17 mouse cellular contexts compared by ENCODE assay signal in genomic region chr4:59844460-59845244, GRCm38 (mm10). TPM values are rescaled to one million over a fixed set of nuclear protein-coding genes. Genes with fewer than 3 reads are reported as not detected.
DNase-seq lines count a peak whose midpoint lies in the region; ATAC-seq and TF ChIP-seq lines count a peak whose summit lies in the region.
"Had no signal": no experiment of that assay in that cellular context is flagged by ENCODE, and none has a peak within 500 bp of the region (broad histone marks: within the 10 kb centered on the region; RNA-seq: fewer than 3 reads in every experiment).

No protein-coding gene starts in this region.

- no peak overlapping the region for H3ac ChIP-seq in myocyte (ENCODE audit: control insufficient read depth, insufficient read length)

- no peaks in the 10 kb centered on the region for H3K9me3 ChIP-seq in embryonic facial prominence, embryonic 12.5 days
- H3K9me3 ChIP-seq in embryonic facial prominence, embryonic 10.5 days = no peaks in the 10 kb centered on the region
- no peaks in the 10 kb centered on the region for H3K9me3 ChIP-seq in lung, postnatal 0 days (ENCODE audit: low read length)
- H3K9me3 ChIP-seq in liver, embryonic 12.5 days (replicated peaks) = no peaks in the 10 kb centered on the region
- H3K9me3 ChIP-seq in neural tube, embryonic 15.5 days (replicated peaks) = no peaks in the 10 kb centered on the region
- H3K9me3 ChIP-seq: embryonic facial prominence, embryonic 15.5 days; hindbrain, embryonic 15.5 days; lung, embryonic 15.5 days had no signal

- no peak overlapping the region for H3K4me3 ChIP-seq in embryonic facial prominence, embryonic 12.5 days
- H3K4me3 ChIP-seq in embryonic facial prominence, embryonic 10.5 days = no peak overlapping the region
- no peak overlapping the region for H3K4me3 ChIP-seq in lung, postnatal 0 days (ENCODE audit: low read depth, low read length)
- H3K4me3 ChIP-seq in liver, embryonic 12.5 days = no peak overlapping the region
- H3K4me3 ChIP-seq in myocyte = no peak overlapping the region
- no peak overlapping the region for H3K4me3 ChIP-seq in neural tube, embryonic 15.5 days (replicated peaks)
- H3K4me3 ChIP-seq: embryonic facial prominence, embryonic 15.5 days; heart, embryonic 12.5 days; hindbrain, embryonic 15.5 days; lung, embryonic 15.5 days had no signal

- no peak overlapping the region for H3K4me2 ChIP-seq in embryonic facial prominence, embryonic 12.5 days (replicated peaks)
- no peak overlapping the region for H3K4me2 ChIP-seq in lung, postnatal 0 days (replicated peaks; ENCODE audit: low read depth, low read length)
- no peak overlapping the region for H3K4me2 ChIP-seq in liver, embryonic 12.5 days
- H3K4me2 ChIP-seq in myocyte (ENCODE audit: low read depth) = peak overlapping the region; percentile 61
- no peak overlapping the region for H3K4me2 ChIP-seq in neural tube, embryonic 15.5 days
- H3K4me2 ChIP-seq: embryonic facial prominence, embryonic 15.5 days; heart, embryonic 12.5 days; hindbrain, embryonic 15.5 days; lung, embryonic 15.5 days had no signal

- no peaks in the 10 kb centered on the region for H3K27me3 ChIP-seq in embryonic facial prominence, embryonic 12.5 days
- H3K27me3 ChIP-seq in embryonic facial prominence, embryonic 10.5 days (replicated peaks; ENCODE audit: low read depth, poor library complexity, severe bottlenecking) = no peaks in the 10 kb centered on the region
- no peaks in the 10 kb centered on the region for H3K27me3 ChIP-seq in lung, postnatal 0 days (replicated peaks; ENCODE audit: insufficient read depth, low read length)
- no peaks in the 10 kb centered on the region for H3K27me3 ChIP-seq in liver, embryonic 12.5 days (replicated peaks)
- H3K27me3 ChIP-seq in myocyte (ENCODE audit: control insufficient read depth, insufficient read depth, insufficient read length) = no peaks in the 10 kb centered on the region
- no peaks in the 10 kb centered on the region for H3K27me3 ChIP-seq in neural tube, embryonic 15.5 days (replicated peaks)
- H3K27me3 ChIP-seq: embryonic facial prominence, embryonic 15.5 days; heart, embryonic 12.5 days; hindbrain, embryonic 15.5 days; lung, embryonic 15.5 days had no signal

- H3K36me3 ChIP-seq in embryonic facial prominence, embryonic 12.5 days = 0 out of 2 replicates have a peak, but pooled peaks cover 6% of the 10 kb centered on the region
- peaks cover 9% of the 10 kb centered on the region for H3K36me3 ChIP-seq in embryonic facial prominence, embryonic 10.5 days (replicated peaks)
- H3K36me3 ChIP-seq in lung, postnatal 0 days (ENCODE audit: insufficient read depth, low read length) = no peaks in the 10 kb centered on the region
- H3K36me3 ChIP-seq in liver, embryonic 12.5 days = peaks cover 10% of the 10 kb centered on the region
- H3K36me3 ChIP-seq in myocyte (ENCODE audit: control insufficient read depth, insufficient read depth) = no peaks in the 10 kb centered on the region
- no peaks in the 10 kb centered on the region for H3K36me3 ChIP-seq in neural tube, embryonic 15.5 days
- H3K36me3 ChIP-seq: embryonic facial prominence, embryonic 15.5 days; hindbrain, embryonic 15.5 days; lung, embryonic 15.5 days had no signal

- 82% methylated on average over 15 of the region's 15 CpGs for WGBS in embryonic facial prominence, embryonic 12.5 days
- 89% methylated on average over 15 of the region's 15 CpGs for WGBS in embryonic facial prominence, embryonic 10.5 days
- WGBS in lung, postnatal 0 days = 65% methylated on average over 15 of the region's 15 CpGs
- 51% methylated on average over 15 of the region's 15 CpGs for WGBS in liver, embryonic 12.5 days (ENCODE audit: insufficient replicate concordance)
- WGBS in neural tube, embryonic 15.5 days = 82% methylated on average over 15 of the region's 15 CpGs

- 0 out of 2 replicates have a peak overlapping the region, but pooled peaks have one; percentile 8 for H3K27ac ChIP-seq in embryonic facial prominence, embryonic 12.5 days
- no peak overlapping the region for H3K27ac ChIP-seq in embryonic facial prominence, embryonic 10.5 days (replicated peaks)
- 0 out of 2 replicates have a peak overlapping the region, but pooled peaks have one; percentile 14 for H3K27ac ChIP-seq in lung, postnatal 0 days (ENCODE audit: low read length)
- peak overlapping the region; percentile 28; the same call in 1 of the 2 replicates for H3K27ac ChIP-seq in liver, embryonic 12.5 days
- H3K27ac ChIP-seq in neural tube, embryonic 15.5 days (replicated peaks) = no peak overlapping the region
- H3K27ac ChIP-seq: hindbrain, embryonic 15.5 days; lung, embryonic 15.5 days had no signal

- H3K79me2 ChIP-seq in myocyte (ENCODE audit: control insufficient read depth, insufficient read depth) = no peaks in the 10 kb centered on the region

- no peak for DNase-seq in embryonic facial prominence, embryonic 10.5 days (ENCODE audit: low spot score)
- DNase-seq in lung, postnatal 0 days (ENCODE audit: low spot score) = no peak
- no peak for DNase-seq in lung, adult 18-20 months
- DNase-seq in ovary, adult 18-20 months (ENCODE audit: low spot score) = no peak
- DNase-seq: adrenal gland, adult 8-10 months; cerebellum, adult 9-11 months; gastrocnemius, postnatal 14 days had no signal

- H3K4me1 ChIP-seq in embryonic facial prominence, embryonic 12.5 days = peaks cover 10% of the 10 kb centered on the region; the same call in 1 of the 2 replicates
- H3K4me1 ChIP-seq in embryonic facial prominence, embryonic 10.5 days = peaks cover 3% of the 10 kb centered on the region; the same call in 1 of the 2 replicates
- H3K4me1 ChIP-seq in lung, postnatal 0 days (ENCODE audit: insufficient read depth, low read depth, low read length) = peaks cover 5% of the 10 kb centered on the region; the same call in 1 of the 2 replicates
- H3K4me1 ChIP-seq in liver, embryonic 12.5 days = 0 out of 2 replicates have a peak, but pooled peaks cover 15% of the 10 kb centered on the region
- H3K4me1 ChIP-seq in neural tube, embryonic 15.5 days = peaks cover 5% of the 10 kb centered on the region; the same call in 1 of the 2 replicates

- TF ChIP-seq POLR2A in myocyte (IDR thresholded peaks at IDR 0.05; ENCODE audit: insufficient read length, low read depth) = no peak

- H3K9ac ChIP-seq in embryonic facial prominence, embryonic 12.5 days = no peak overlapping the region
- H3K9ac ChIP-seq in lung, postnatal 0 days (replicated peaks; ENCODE audit: low read depth) = no peak overlapping the region
- no peak overlapping the region for H3K9ac ChIP-seq in liver, embryonic 12.5 days
- H3K9ac ChIP-seq in neural tube, embryonic 15.5 days (replicated peaks) = no peak overlapping the region
- H3K9ac ChIP-seq: embryonic facial prominence, embryonic 15.5 days; heart, embryonic 12.5 days; hindbrain, embryonic 15.5 days; lung, embryonic 15.5 days had no signal

- TF ChIP-seq EP300 in lung, postnatal 0 days (IDR thresholded peaks at IDR 0.05) = no peak

- TF ChIP-seq CTCF in lung, postnatal 0 days (IDR thresholded peaks at IDR 0.05) = no peak

- no peak for ATAC-seq in embryonic facial prominence, embryonic 12.5 days (ENCODE audit: insufficient number of reproducible peaks, insufficient read depth, low FRiP score, low TSS enrichment)
- no peak for ATAC-seq in lung, postnatal 0 days
- no peak for ATAC-seq in liver, embryonic 12.5 days
- ATAC-seq in neural tube, embryonic 15.5 days (ENCODE audit: low FRiP score) = no peak
- ATAC-seq: forebrain, embryonic 14.5 days; midbrain, embryonic 16.5 days had no signal

TF ChIP-seq in myocyte, 11 proteins besides CTCF, POLR2A, EP300 and RAD21:
- TF ChIP-seq MAX (IDR thresholded peaks at IDR 0.05; ENCODE audit: low read depth) (no peak), MYOD1 (IDR thresholded peaks at IDR 0.05; ENCODE audit: control insufficient read depth in 1 of 3, insufficient read length in 2 of 3, low read depth in 2 of 3) (peak in 1 of 3 experiments; percentile 52), TCF3 (IDR thresholded peaks at IDR 0.05; ENCODE audit: insufficient read length, low read depth) (no peak), TCF12 (IDR thresholded peaks at IDR 0.05; ENCODE audit: insufficient read depth, poor library complexity, severe bottlenecking) (peak; percentile 33), CEBPB (IDR thresholded peaks at IDR 0.05; ENCODE audit: insufficient read depth, poor library complexity, severe bottlenecking) (no peak), MYOG (IDR thresholded peaks at IDR 0.05; ENCODE audit: control insufficient read depth in 1 of 3, insufficient read depth in 1 of 3, insufficient read length in 2 of 3, low read depth in 2 of 3) (peak in 2 of 3 experiments; percentile 18 to 60), USF1 (IDR thresholded peaks at IDR 0.05; ENCODE audit: low read depth) (no peak)

RNA-seq across cellular contexts. Expression of gene Snx30, which starts 39.0 kb away (rescaled TPM):
- 13.9 and 14.0 TPM in 2 replicates for polyA plus RNA-seq in embryonic facial prominence, embryonic 12.5 days (2016; fragmentation: Nextera tagmentation; extraction: Ambion mirVana)
- polyA plus RNA-seq in embryonic facial prominence, embryonic 10.5 days (2016; fragmentation: Nextera tagmentation; extraction: Ambion mirVana) = 6.4 and 7.9 TPM in 2 replicates
- polyA plus RNA-seq in lung, postnatal 0 days (2015; fragmentation: Nextera tagmentation; extraction: Ambion mirVana) = 12.0 and 13.2 TPM in 2 replicates
- 5.6 and 7.5 TPM in 2 replicates for polyA plus RNA-seq in liver, embryonic 12.5 days (2016; fragmentation: Nextera tagmentation; extraction: Ambion mirVana)
- 2.6 TPM for polyA plus RNA-seq in myocyte (2012; fragmentation: generic; extraction: Trizol)
- 17.8 and 22.5 TPM in 2 replicates for polyA plus RNA-seq in neural tube, embryonic 15.5 days (2015; fragmentation: Nextera tagmentation; extraction: Ambion mirVana)

RNA-seq across cellular contexts. Expression of gene Inip, which starts 43.3 kb away (rescaled TPM):
- 71.7 and 78.2 TPM in 2 replicates for polyA plus RNA-seq in embryonic facial prominence, embryonic 12.5 days (2016; fragmentation: Nextera tagmentation; extraction: Ambion mirVana)
- 91.2 and 92.7 TPM in 2 replicates for polyA plus RNA-seq in embryonic facial prominence, embryonic 10.5 days (2016; fragmentation: Nextera tagmentation; extraction: Ambion mirVana)
- polyA plus RNA-seq in lung, postnatal 0 days (2015; fragmentation: Nextera tagmentation; extraction: Ambion mirVana) = 25.9 and 26.8 TPM in 2 replicates
- 34.7 and 35.8 TPM in 2 replicates for polyA plus RNA-seq in liver, embryonic 12.5 days (2016; fragmentation: Nextera tagmentation; extraction: Ambion mirVana)
- polyA plus RNA-seq in myocyte (2012; fragmentation: generic; extraction: Trizol) = 7.4 TPM
- polyA plus RNA-seq in neural tube, embryonic 15.5 days (2015; fragmentation: Nextera tagmentation; extraction: Ambion mirVana) = 48.9 and 53.3 TPM in 2 replicates

Comparison
In these comparisons a context has a peak if more than half of its experiments do, and no peak if none do; other contexts are left out.
1. H3K27ac ChIP-seq: peak in embryonic facial prominence, embryonic 12.5 days (single experiment), lung, postnatal 0 days (single experiment) and liver, embryonic 12.5 days (single experiment); none in embryonic facial prominence, embryonic 10.5 days (single experiment) and neural tube, embryonic 15.5 days (single experiment).